Mouse (Mus musculus): ENCODE measurements around the gene Ahsa1.
"Not testable (repeated sequence)": the region's sequence is repeated elsewhere in the genome, so short reads cannot be mapped to it uniquely, and the experiment has no call there.

Gene Ahsa1

DNA sequence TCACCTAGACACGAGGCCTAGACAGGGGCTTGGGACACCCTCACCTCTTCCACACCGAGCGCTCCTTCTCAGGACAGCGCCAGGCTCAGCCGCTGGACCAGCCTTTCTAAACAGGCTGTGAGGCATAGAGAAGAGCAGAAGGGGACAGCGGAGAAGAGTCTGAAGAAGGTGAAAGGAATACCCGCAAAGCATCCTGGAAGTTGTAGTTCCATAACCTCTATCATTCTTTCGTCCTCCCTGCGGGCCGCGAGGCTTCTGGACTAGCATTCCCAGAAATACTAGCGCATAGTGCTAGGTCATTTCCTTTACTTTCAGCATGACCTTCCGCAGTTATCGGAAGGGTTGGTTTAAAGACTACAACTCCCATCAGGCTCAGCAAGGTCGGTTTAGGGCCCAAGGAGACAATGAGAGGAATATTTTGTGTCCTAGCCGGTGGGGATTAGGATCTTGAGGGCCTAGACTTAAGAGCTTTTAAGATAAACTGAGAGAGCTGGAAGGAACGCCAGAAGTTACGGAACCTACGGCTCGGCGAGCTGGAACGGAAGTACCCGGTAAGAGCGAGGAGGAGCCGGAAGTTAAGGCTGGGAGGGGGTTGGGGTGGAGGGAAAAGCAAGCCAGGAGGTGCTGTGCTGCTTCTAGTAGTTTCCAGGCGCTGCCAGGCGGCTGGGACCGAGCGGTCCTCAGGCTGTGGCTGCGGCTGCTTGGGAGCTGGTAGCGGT, at the start of gene Ahsa1, which contains the start of gene Vipas39:
TSS of gene Ahsa1 (plus strand) at position 372 of the 719 bp plus-strand sequence.
TSS of gene Vipas39 (minus strand) at position 149 of the 719 bp plus-strand sequence.
- in situ Hi-C loops (cut with MboI), result no loop called here

DNA sequence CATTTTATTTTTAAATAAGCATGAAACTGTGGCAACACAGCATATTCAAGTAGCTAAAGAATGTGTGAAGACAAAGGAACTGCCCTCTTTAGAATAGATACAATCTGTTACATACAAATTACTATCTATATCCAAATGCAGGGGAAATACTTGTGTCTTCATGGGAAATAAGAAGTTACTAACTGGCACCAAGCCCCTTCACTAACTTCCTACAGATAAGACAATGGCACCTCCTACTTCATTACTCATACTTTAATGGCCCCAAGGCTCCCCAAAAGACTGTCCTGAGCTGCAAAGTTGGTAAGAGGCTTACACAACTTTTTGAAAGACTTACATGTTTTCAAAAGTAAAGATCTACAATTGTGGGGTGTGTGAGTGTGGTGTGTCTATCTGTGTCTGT, 48.7 kb upstream of the Ahsa1 start:
- in situ Hi-C loops (cut with MboI), result no loop called here

DNA sequence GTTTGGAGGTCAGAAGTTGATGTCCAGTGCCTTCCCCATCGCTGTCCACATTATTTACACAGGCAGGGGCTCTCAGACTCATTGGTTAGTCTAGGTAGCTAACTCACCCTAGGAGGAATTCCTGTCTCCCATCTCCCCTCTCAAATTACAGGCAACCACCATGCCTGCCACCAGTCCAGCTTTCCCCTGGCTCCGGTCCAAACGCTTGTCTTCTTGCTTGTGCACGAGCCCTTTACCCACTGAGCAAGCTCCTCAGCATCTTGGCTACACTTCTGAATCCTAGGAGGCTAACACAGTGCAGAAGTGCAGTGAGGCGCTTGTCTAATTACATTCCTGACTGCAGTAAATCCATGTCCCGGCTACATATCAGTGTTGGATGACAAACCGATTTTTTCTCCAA, 46.9 kb upstream of the Ahsa1 start:
- in situ Hi-C loops (cut with MboI), result no loop called here

DNA sequence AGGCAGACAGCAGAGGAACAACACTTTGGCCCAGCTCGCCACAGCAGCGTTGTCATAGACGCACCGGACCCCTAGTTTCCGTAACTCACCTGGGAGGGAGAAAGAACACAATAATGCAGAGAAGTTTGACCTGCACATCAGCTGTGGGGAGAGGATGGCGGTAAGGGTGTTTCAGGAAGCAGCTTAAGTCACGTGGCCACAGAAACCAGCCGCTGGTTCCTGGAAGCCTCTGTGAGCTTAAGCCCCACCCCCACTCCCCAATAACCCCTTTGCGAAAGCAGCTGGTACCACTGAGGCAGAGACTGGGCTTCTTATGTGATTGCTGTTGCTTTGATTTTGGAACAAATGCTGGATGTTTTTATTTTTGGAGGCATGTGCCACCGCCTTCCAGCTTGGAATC, 41.3 kb upstream of the Ahsa1 start:
- in situ Hi-C loops (cut with MboI), result no loop called here

DNA sequence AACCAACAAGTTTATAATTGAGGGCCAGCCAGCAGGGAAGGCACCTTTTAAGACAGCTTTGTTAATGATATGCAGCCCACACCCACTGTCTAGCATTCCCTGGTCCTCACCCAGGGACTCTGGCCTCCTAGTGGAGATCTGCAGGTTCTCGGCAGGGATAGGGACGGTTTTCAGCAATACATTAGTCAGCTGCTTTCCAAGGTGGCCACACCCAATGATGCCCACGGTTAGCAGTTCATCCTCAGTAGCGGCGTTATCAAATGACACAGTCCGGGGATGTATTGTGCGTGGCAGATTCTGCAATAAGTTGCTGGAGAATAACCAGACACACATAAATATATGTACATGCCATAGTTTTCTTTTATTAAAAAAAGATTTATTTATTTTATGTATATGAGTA, 39.5 kb upstream of the Ahsa1 start:
- in situ Hi-C loops (cut with MboI), result no loop called here

DNA sequence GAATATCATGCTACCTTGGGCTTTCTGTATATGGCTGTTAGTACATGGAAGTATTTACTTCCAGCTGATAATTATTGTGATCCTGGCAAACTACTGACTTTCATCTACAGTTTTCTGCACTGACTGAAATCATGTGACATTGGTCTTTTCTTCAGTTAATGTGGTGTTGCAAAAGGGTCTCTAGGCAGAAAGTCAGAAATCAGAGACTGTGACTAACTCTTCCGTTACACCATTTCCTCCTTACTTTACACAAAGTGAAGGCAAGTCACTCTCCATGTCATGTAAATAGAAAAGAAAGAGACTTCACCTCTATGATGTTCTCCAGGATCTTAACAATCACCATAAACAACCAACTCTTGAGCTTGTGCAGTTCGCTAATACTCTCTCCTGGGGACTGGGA, 36.6 kb upstream of the Ahsa1 start:
- in situ Hi-C loops (cut with MboI), result no loop called here

DNA sequence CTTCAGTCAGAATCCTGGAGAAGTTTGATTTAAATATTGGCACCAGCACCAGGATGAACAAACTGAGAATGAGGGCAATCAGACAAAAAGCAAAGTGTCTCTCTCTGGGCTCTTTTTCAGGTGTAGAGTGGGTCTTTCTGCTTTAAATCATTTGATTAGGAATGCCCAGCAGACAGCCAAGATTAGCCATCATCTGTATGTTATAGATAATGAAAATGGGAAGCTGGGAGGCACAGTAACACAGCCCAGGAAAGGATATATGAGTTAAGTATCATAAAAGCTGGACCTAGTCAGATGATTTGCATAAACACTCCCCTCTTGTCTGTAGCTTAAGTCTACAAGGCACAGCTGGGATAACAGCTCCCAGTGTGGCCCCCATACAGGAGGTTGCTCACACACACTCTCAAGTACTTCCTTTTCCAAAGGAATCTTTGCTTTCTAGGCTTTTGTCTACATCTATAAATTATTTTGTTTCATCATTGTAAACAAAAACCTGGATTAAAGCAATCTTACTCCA, 35.8 kb upstream of the Ahsa1 start:
- in situ Hi-C loops (cut with MboI), result no loop called here

DNA sequence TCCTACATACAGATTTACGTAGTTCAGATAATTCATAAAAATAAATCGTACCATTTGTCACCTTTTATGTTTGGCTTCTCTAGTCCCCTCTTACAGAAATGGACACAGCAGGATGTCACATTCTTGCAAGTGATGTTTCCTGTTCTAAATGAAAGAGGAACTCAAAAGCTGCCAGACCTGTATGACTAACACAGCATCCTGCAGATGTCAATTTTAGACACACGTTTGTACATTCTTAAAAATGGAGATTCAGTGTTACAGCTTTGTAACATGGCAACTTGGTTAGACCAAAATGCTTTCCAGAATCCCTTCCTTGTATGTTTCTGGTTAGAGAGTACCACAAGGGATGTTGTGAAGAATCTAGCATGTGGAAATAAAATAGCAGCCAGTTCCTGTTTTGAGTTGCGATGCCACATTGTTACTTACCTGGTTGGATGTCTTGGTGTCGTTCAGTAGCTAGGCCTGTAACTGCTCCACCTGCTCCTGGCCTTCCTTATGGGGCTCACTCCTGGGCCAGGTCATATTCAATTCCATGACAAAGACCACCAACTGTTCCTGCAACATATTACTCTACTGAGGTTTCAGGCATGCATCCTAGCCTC, 29.3 kb upstream of the Ahsa1 start:
- in situ Hi-C loops (cut with MboI), result no loop called here

DNA sequence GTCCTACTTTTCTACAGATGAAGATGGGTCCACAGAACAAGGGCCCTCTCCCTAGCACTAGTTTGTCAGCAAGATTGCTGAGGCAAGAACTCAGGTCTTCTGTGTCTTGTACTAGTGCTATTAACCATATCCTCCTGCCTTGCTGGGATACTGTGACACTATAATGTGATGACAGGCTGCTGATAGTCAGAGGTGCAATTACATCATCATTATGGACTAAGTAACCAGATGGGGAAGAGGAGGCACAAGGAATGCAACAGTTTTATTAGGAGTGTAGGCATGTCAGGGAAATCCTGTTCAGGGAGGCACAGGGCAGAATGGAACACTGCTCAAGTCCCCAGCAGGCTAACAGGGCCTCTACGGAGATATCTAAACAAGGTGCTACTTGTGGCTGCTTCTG, 27.6 kb upstream of the Ahsa1 start, which contains the start of gene Noxred1:
TSS of gene Noxred1 (minus strand) at position 101 of the 400 bp plus-strand sequence.
- in situ Hi-C loops (cut with MboI), result no loop called here

DNA sequence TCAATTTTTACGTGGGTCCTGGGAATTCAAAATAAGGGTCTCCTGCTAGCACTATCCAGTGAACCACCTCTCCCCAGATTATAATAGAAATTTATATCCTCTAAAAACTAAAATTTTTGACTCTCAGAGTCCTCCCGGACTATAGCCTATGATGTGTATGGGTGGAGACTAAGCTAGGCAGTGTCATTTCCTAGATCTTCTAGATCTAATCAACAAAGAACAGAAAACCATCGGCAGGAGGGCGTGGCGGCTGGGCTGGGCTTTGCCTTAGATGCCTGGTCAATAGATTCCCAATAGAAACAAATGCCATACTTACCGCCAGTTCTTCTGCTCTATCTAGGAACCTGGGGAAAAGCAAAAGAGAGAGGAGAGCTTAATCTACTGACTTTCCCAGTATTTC, 16.1 kb upstream of the Ahsa1 start:
- in situ Hi-C loops (cut with MboI), result no loop called here

DNA sequence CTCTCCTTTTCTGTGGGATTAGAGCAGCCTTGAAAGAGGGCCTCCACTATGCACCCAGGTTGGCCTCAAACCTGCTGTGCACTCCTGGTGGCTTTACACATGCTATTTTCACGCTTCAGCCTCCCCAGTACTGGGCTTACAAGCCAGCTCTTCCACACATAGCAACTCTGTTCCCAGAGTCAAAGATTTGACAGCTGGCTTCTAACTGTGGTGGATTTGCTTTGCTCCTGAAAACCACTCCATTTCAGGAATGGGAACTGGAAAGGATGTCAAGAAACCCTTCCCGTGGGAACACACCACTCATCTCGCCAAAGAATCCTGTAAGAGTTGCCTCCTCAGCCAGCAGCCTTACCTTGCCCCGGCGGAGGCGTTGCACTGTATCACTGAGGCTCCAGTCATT, 12.4 kb upstream of the Ahsa1 start:
- in situ Hi-C loops (cut with MboI), result no loop called here

DNA sequence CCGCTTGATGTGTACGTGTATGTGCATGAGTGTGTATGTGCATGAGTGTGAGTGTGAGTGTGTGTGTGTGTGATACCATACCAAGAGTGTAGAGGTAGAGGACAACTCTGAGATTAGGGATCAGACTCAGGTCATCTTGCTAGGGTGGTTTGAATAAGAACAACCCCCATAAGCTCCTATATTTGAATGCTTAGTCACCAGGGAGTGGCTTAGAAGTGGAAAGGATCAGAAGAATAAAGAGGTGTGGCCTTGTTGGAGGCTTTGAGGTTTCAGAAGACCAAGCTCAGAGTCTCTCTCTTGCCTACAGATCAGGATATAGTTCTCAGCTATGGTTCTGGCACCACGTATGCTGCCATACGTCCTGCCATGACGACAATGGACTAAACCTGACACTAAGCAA, 9.7 kb upstream of the Ahsa1 start:
- in situ Hi-C loops (cut with MboI), result no loop called here

DNA sequence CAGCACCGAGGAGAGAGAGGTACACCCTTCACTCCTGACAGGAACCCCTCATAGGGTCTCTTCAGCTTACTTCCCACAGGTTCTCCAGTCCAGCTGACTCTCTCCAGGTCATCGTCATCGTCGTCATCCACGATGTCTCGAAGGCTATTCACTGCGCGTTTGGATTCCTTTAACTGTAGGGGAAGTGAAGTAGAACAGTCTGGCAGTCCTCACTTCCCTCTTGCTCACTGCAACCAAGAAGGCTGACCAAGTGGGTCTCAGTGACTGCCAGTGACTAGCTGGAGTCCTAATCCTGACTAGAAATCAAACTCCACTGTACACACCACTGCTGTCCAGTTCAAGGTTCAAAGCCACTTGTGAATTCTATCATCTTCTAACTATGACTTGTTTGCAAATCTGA, 5.7 kb upstream of the Ahsa1 start:
- in situ Hi-C loops (cut with MboI), result no loop called here

DNA sequence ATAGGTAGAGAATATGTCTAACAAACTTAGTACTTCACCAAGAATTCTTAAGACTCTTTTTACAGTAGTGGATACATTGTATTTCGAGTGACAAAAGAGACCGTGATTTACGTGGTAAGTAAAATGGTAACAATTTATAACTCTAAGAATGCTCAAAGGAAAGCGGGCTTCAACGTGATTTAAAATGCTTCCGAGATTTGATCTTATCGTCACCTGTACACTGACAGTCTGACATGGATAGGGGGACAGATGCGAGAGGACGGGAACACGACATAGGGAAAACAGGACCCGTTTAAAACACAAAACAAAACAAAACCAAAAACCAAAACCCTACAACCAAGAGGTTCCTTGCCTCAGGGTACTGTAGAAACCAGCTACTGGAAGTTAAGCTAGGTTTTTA, 835 bp upstream of the Ahsa1 start:
- in situ Hi-C loops (cut with MboI), result no loop called here

DNA sequence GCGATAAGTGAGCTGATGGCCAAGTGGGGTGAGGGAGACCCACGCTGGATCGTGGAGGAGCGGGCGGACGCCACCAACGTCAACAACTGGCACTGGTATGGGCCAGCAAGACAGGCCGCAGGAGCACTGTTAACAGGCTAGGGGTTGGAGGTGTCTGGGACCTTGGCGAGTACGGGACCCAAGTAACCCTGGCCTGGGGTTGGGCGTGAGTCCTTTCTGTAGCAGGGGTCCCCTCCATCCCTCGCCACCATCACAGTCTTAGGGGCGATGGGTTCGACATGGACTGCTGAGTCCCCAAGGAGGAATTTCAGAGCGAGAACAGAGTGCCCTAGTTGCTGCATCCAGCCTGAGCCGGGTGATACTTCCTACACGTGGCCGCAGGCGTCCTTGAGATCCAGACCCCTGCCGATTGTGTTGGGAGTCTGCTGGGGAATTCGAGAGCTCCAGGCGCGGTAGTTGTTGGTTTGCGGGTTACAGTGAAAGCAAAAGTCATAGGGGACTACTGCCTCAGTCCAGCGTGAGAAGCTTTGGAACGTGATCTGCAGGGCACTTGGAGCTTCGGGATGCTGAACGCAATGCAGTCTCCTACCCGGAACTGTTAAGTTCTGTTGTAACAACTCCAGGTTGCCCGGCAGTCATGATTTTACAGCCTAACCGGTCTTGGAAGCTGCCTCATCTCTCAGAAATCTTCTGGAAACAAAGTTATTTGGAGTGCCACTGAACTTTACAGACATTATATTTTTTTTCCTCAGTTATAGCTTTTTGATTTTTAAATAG, 736 bp downstream of the Ahsa1 start:
- in situ Hi-C loops (cut with MboI), result no loop called here

DNA sequence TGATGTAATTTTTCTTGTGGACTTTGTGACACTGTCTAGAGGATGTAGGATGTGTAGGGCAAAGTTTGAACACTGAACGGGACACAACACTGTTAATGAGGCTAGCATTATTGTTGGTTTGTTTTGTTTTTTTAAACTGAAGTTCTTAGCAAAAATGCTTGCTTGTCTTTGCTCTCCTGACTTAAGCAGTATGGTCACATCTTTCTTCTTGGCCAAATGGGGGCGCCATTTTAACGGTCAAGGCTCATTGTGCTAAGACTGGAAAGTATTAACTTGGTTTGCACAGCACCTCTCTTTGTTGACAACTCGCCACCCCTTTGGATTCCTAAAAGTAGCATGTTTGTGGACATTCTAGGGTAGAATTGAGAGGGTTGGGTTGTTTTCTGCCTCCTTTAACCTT, 1.4 kb downstream of the Ahsa1 start:
- in situ Hi-C loops (cut with MboI), result no loop called here

DNA sequence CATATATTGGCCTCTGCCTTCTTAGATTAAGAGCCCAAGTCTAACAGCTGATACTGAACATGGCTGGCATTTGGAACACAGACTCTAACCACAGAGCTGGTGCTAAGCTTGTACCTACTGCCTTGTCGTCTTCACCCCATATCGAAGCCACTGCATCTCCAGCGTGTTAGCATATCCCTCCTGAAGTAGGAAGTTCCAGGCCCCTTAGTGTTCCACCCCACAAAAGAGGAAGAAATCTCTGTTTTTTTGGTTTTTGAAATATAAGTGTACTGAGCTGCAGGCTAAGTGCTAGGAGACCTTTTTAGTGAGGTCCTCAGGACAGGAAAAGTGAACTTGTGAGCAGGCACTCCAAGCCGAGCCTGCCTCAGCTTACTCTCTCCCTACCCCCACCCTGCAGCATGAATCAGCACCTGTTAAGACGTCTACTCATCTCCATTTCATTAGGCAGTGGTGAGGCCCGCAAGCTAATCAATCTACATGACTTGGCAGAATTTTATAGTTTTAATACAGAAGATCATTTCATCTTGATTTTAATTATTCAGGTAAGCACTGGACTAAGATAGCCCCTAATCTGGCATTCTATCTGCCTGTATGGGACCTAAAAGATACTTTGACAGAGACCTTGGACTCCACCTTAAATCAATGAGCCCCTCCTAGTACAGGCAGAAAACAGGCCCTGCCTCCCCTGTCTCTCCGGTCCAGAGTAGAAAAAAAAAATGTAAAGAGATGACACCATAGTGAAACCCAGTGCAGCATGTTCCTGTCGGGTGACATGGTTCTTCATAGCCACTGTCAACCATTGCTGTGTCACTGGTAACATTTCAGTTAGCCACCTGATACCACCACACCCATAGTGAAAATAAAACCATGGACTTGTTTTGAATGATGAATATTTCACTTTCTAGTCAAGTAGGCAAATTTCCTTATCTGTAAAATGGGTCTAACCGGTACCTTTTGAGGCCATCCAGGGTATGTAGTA, 8.9 kb downstream of the Ahsa1 start:
- in situ Hi-C loops (cut with MboI), result no loop called here

DNA sequence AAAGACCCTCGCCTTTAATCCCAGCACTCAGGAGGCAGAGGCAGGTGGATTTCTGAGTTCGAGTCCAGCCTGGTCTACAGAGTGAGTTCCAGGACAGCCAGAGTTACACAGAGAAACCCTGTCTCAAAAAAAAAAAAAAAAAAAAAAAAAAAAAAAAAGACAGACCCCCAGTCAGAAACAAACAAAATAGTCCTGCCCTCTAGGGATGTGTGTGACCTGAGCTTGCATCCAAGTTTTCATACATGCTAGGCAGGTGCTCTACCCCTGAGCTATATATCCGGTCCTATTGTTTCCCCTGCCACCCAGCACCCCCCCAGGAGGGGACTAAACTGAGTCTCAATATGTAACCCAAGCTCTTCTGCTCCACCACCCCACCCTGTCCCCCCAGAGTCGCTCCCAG, 11.0 kb downstream of the Ahsa1 start:
- in situ Hi-C loops (cut with MboI), result not testable (repeated sequence)

DNA sequence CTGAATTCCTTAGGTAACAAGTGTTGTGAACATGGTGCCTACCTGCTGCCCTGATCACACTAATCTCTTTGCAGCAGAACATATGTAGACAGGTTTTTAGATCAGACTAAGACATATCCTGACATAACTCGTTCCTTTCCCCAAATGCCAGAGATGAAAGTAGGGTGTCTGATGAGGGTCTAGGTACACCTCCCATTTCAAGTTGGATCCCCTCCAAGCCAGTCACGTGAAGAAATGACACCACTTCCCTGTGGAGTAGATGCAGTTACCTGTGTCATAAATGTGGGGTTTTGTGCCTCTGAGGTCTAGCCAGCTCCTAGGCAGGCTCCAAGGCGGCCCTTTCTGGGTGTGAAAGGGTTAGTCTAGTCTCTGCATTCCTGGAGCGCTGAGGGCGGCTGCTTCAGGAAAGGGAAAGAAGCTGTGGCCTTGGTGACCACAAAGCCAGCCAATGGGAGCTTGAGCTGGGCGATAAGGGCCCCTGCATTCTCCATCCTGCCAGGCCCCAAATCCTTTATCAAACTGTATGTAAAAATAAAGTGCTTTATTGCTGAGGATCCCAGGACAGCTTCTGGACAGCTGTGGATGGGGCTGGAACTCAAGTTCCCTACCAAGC, 11.9 kb downstream of the Ahsa1 start:
- in situ Hi-C loops (cut with MboI), result no loop called here

DNA sequence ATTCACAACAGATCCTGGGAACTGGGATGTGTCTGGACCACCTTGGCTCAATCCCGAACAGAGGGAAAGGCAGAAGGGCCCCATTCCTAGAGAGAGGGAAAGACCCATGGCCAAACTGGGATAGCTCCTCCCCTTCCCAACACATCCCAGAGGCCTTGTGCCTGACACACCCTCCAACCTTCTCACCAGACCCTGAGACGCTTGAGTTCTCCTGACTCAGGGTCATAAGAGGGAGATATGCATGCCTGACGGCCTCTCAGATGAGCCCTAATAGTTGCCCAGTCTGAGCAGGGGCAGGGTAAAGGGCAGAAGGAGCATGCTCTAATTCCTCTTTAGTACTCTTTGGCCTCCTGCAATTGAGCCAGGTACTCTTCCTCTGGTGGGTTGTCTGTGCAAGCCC, 13.1 kb downstream of the Ahsa1 start:
- in situ Hi-C loops (cut with MboI), result no loop called here

DNA sequence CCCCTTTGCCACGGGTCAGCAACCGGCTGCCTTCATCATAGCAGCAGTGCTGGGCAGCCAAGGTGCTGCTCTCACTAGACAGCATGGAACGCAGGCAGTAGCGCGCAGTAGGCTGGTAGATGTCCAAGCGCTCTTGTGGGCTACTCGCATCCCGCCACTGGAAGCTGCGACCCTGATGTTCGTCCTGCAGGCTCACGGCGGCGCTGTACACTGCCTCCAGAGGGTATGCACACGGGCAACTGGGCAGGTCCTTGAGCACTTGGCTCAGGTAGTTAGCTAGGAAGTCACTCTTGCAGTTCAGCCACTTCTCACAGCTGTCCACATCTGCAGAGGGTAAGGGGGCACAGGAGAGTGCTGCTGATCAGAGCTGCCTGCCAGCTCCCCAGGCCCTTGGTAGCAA, 13.6 kb downstream of the Ahsa1 start:
- in situ Hi-C loops (cut with MboI), result no loop called here
